Mouse (Mus musculus): ENCODE measurements at regions not wholly inside any gene's neighbourhood (a gene's known extent, or its start where the extent isn't known, plus 50 kb on each side); places are given as distances from the start of the nearest gene placed in this dataset.

DNA sequence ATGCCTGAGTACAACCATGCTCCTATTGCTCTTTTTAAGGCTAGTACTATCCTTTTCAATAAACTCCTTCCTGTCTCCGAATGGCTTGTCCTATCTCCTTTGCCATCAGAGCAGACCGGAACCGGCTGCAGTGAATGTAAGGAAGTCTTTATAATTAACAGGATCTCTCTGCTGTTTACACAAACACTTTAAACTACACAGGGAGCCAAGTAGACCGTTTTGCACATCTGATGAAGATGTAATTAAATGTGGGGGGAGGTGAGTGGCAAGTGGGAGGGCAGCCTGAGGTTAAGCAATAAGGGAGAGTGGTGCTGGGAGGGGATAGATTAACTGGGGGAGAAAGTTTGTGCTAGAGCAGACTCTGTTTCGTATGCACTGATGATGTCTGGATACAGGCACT lies 561.9 kb downstream of the Dhx35 start:
- DNase-seq (ENCODE audit: low spot score): no peak

DNA sequence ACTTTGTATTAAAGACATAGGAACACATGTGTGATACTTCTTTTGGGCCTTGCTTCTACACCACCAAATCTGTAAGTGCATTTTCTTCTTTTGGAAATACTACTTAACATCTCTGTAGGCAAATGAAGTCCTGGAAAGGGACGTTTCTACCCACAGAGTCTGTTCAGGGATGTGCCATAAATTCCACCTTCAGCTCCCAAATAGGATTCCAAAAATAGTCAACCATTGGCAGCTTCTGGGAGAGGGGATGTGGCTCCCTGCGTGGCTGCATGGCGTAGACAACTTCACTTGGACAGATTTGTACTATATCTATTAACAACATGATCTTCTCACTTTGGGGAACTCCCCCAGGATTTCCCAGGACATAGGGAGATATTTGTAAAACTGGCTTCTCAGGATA lies 566.8 kb downstream of the Dhx35 start:
- DNase-seq (ENCODE audit: low spot score): no peak

DNA sequence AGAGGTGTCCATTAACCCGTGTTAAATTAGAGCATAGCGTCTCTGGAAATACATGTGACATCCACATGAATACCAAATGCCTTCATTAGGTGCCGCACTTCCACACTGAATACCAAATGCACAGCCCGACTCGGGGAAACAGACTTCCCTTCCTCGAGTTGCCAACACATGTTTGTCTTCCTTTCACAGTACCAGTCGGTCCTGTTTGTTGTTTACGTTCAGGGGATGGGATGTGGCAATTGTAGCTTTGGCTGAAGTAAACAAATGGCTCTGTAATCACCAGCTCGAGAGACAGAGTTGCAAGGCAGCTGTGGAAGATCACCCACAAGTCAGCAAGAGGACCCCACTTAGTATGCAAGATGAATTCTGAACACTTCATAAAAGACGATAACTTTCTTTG lies 598.3 kb downstream of the Dhx35 start:
- DNase-seq (ENCODE audit: low spot score): no peak

DNA sequence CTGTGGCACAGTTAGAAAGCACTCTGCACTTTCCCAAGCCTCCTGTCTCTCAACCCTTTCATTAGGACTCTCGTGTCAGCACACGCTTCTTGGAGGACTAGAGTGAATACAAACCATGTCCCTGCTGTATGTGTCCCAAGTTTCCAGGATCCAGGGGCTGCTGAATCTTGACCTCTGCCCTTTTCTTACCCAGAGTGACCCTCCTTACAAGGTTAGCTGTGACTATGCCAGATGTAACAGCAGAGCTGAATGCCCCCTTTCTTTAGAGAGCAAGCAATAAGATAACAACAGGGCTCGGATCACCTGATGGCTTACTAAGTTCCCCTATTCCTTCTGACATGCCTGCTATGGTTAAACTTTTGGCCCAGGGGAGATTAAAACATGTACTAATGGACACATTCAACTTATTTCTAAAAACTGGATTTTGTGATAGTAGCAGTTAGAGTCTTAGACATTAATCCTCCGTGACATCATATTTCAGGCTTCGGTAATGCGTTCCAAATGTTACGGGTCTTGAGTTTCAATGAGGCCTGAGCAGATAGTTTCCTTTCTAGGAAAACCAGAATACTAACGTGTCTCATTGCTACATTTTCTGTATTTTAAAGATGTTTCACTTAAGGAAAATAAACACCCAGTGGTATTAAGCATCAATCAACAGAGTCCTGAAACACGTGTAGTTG lies 607.0 kb downstream of the Dhx35 start:
- no peak for DNase-seq (ENCODE audit: low spot score)

DNA sequence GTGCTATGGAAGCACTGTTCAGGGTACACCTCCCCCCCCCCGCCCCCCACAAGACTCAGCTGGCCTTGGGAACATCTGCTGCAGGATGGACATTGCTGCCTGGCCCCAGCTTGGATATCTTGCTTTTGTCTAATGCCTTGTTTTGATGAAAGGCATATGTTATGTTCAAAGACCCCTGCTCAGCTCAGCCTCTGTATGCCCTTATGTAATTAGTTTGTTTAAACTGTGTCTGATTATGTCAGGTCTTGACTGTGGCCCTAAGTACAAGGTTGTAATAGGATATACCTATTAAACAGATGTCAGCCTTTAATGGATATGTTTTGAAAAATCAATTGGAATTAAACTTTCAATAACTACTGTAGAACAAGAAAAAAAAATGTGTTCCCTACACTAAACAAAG lies 610.3 kb downstream of the Dhx35 start:
- no peak for DNase-seq (ENCODE audit: low spot score)

DNA sequence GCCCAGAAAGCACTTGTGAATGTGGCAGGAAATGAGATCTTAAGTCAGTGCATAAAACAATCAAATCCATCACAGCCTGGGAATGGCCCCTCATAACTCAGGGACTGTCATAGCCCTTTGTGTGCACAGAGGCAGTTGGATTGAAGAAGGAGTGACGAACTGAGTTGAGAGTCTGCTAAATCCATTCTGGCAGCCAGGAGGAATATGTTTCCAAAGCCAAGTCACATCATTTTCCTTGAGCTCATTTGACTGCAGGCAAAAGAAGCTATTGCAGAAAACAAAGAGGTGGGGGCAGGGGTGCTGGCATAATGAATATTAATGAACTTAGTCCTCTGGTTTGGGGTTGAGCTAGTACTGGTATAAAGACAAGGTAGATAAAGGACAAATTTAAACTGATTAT lies 620.0 kb downstream of the Dhx35 start:
- DNase-seq (ENCODE audit: low spot score): no peak

DNA sequence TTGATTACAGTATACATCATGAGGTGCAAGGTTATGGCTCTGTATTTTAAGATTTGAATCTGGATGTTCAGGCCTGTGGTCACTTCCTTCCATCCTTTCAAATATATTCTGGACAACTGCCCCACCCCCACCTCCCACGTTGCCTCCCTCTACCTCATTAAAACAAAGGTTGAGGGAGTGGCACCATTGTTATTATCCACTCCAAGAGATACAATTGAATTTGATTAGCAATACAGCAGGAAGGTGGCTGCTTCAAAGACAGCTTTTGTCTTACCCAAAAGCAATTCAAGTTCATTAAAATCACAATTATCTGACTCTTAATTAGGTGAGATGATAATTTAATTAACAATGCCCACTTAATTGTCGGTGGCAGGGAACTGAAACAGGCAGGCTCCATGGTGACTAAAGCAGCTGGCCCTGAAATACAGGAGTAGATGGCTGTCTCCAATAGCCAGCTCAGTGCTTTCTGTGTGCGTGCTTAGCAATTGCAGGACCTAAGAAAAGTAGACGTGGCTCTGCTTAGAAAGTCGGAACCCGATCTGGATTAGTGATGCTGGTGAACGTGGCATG lies 623.8 kb downstream of the Dhx35 start:
- no peak for DNase-seq (ENCODE audit: low spot score)

DNA sequence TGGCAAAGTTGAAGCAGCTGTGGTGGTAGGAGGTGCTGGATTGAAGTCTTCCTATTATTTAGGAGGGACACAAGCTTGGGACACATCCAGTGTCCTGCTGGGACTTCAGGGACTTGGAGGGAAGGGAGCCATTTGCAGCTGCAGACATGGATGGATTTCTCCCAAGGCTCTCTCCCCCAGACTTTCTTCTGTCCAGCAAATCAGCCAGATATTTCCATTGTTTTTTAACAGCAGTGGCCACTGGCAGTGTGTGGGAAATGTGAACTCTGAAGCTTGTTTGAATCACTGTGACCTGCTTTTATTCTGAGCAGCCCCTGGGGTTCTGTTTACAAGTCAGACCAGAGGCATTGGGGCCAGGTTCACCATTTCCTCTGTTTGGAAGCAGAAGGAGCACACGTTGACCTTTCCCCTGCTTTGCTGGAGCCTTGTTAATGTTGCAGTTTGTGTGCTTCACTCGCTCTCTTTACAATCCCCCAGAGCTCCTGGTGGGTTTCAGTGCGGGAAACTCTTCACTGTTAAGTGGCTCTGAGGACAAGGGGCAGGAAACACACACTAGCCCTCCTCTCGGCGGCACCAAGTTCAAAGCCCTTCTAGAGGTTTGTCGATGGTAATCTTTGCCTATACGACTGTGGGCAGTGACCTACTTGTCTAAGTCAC lies 627.8 kb downstream of the Dhx35 start:
- peak; percentile 9 for DNase-seq (ENCODE audit: low spot score)

DNA sequence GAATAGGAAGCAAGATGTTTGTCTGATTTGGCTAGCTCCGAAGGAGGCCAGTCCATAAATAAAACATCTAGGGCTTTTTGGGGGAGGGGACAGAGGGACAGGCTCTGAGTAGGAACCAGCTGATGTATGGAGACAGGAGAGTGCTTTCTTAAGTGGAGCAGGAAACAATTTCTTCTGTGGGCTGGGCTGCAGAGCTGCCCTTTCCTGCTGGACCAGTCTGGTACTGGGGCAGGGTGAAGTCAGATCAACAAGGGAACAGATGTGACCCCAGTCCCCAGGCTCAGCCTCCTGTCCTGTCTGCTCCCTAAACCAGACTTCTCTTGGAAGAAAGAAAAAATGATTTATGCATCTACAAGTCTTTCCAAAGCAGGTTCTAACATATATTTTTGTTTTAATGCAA lies 633.6 kb downstream of the Dhx35 start:
- DNase-seq (ENCODE audit: low spot score): no peak

DNA sequence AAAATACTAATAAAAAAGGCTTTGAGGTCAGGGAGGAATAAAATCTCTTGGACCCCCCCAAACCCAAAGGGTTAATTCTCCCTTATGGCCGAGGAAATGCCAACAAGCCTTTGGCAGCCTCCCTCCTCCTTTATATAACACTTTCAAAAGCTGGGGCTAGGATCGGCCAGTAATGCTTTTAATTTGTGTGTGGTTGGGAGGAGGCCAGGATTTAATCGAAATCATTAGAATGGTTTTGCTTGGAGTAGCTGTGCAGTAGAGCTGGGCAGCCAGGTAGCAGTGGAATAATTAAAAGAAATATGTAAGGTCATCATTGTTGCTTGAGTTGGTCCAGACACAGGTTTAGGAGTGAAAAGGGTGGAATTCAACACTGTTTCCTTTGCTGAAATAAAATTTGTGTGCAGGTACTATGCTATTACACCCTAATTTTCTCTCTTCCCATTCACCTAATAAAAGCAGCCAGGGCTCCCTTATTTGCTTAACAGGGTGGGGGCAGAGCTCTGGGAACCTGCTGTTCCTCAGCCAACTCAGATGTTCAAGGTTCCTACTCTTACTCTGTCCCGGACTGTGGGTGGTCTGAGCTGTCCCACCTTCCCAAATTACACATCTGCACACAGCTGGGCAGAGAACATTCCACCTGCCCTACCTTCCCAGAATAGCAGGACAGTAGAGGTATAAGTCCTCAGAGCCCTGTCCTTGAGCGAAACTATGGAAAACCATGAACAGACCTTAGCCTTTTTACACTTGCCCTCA lies 636.1 kb downstream of the Dhx35 start:
- no peak for DNase-seq (ENCODE audit: low spot score)

DNA sequence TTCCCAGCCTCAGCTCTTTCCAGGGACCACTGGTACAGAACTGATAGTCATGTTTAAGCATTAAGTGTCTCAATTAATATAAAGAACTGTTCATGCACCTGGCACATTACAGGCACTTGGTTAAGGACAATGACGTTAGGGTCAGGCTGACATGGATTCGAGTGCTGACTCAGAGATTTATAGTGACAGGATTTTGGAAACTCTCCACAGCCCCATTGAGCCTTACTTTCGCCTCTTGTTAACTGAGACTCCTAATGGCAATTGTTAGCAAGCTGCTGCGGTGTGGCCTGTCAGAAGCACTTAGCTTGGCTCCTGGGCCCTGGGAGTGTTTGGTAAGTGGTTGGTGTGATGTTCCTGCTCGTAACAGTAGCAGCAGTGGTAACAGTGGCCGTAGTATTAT lies 644.4 kb downstream of the Dhx35 start:
- no peak for DNase-seq (ENCODE audit: low spot score)

DNA sequence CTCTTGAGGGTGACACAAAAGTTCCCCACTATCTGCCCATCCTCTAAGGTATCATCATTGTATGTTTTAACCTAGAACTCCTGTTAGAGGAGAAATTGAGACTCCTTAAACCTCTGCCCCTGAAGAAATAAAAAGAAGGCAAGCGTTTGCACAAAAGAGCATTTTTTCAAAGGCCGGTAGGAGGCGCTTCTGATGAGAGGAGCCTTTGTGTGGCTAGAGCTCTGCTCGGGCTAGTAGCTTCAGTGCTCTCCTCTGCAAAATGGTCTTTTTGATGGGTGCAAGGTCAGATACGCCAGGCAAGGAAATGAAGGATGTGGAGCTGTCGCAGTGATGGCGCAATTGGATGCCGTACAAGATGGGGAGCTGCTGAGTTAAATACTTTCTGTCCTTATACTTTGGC lies 649.0 kb downstream of the Dhx35 start:
- DNase-seq (ENCODE audit: low spot score): no peak

DNA sequence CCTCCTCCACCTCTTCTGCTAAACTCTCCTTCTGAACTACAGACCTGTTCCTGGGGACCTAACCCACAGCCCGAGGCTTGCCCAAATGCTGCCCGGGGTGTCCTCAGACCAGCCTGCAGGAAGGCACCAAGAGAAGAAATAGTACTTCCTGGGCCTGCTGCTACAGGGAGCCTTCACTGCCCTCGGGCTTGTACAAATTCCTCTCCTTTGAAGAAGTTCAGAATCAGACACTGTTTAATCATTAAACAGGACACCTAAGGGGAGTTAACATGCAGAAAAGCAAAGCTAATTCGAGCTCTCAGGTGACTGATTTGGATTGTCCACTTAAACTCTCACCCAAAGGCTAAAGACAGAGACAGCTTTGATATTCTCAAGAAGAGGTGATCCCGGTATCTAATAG lies 651.8 kb downstream of the Dhx35 start:
- peak; percentile 23 for DNase-seq (ENCODE audit: low spot score)

DNA sequence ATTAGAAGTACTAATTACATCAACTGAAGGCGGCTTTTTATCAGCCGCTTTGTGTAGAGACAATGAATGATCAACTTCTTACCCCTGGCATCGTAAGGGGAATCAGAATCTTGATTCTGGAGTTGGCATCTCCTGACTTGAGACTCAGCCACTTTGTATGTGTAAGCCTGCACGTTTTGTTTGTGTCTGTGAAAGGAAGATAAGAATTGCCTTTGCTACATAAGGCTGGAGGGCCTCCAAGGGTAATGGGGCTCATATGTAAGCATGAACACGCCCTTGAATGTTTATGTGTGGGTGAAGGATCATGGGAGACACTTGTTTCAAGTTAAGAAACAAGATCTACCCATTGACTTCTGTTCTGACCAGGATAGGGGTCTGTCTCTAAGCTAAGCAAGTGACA lies 652.3 kb downstream of the Dhx35 start:
- no peak for DNase-seq (ENCODE audit: low spot score)

DNA sequence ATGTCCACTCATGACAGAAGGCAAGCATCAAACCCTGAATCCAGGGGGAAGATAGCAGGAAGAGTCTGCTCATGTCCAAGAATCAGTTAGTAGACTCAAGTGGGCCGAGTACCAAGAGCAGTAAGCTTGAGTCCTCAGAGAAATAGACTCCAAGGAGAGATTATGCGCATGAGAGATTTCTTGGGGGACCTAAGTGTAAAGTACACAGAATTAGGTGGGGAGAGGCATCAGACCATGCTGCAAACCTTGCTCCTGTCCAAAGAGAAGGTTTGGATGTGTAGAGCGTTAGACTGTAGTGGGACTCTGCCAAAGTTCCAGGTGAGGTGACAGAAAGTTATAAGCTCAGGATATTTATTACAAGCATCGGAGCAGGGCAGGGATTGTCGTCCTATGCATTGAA lies 654.4 kb downstream of the Dhx35 start:
- no peak for DNase-seq (ENCODE audit: low spot score)

DNA sequence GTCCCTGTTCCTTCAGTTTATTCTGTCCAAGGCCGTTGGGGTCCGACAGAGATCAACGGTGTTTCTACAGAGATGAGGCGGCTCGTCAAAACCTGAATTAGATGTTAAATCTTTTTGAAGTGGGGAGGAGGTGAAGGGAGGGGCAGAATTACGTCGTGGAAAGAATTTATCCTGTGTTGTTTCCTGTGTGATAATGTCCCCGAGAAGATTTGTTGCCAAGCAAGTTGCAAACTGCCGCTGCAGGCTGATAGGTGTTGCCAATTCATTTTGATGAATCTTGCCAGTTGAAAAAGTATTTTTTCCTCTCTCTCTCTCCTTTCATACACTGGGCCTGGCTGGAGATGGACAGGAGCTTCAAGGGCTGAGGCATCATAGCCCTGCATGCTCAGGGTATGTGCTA lies 656.8 kb downstream of the Dhx35 start:
- DNase-seq (ENCODE audit: low spot score): no peak

DNA sequence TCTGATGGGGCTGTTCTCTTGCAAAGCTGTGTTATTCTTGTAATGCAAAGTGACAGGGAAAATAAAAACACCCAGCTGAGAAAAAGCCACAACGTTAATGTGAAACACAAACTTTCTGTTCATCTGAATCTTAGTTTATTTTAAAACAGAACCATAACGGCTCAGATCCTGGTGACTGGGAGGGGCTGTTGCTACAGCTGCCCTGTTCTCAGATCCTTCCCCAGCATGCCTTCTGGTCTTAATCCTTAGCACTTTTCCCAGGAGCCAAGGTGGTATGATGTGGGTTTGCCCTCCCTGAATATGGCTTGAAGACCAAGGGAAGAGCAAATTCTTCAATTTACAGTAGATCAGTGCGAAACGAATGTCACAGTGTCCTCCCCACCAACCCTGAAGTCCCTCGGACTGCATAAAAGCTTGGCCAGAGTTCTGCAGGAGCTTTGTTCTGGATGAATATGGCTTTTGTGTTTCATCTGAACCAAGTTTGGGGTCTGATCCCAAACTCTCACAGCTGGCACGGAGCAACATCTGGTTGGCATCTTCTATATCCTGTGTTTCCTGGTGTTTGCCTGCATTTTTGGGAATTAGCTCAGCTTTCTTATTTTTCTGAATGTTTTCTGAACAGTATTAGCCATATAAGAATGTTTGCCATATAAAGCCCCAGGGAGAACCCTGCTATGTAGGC lies 686.9 kb downstream of the Dhx35 start:
- no peak for DNase-seq (ENCODE audit: low spot score)

DNA sequence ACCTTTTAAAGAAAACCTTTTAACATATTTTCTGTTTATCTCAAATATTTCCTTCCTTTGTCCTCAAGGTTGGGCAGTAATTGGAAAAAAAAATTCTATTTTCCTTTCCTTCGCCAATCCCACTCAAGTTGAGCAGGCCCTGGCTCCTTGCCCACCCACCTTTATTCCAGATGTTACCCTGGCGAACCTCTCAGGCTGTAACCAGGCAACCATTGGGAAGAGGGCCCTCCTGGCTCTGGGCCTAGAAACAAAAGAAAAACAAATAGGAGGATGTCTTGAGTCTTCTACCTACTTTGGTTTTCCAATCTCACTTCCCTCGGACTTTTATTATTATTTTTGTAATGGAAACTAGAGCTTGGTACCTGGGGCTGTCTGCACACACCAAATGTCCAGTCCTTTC lies 696.5 kb downstream of the Dhx35 start:
- DNase-seq (ENCODE audit: low spot score): no peak

DNA sequence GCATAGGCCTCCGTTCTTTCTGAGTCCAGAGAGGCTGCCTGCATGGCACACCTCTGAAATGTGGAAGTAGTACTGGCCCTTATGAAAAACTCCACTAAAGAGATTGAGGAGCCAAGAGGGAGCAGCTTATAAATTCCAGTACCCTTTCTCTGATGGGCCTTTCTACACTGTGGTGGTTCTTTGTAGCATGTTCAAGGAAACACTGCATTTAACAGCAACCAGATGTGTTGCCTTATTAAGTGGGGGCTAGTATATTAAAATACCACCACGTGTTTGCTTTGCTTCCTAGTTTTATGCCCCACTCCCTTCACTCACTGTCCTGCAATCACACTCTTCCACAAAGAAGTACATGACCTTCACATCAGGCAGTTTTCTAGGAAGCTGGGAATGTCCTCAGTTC lies 704.1 kb downstream of the Dhx35 start:
- no peak for DNase-seq (ENCODE audit: low spot score)

DNA sequence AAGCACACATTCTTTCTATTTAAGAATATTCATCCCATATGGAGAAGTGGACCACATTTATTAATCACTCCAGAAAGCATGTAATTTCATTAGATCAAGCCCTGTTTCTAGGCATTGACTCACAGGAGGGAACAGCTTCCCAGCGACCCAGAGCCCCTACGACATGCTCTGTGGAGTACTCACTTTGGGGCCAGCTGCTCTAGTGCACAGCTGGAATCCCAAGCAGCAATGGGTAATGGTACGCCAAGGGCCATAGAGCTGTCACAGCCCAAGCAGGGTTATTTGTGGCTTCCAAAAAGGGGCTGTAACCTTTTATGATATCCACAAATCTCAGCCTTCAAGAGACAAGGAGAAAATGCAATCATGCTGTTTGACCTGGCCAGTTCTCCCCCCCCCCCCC lies 706.4 kb downstream of the Dhx35 start:
- no peak for DNase-seq (ENCODE audit: low spot score)

DNA sequence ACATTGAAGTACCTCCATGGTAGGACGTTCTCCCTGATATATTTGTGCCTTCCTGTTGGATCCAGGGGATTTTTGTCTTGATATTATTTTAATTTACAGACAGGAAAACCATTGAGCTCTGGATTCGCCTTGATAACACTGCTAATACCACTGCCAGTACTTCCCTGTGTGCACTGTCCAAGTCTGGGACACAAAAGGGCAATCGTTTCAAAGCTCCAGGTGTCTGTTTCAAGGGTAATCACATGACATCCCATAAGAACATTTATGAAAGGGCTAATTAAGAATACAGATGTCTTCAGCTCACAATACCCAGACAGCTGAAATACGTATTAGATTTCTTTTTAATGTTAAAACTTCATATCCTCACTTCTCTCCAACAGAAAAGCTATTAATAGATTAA lies 724.5 kb downstream of the Dhx35 start:
- DNase-seq (ENCODE audit: low spot score): no peak

DNA sequence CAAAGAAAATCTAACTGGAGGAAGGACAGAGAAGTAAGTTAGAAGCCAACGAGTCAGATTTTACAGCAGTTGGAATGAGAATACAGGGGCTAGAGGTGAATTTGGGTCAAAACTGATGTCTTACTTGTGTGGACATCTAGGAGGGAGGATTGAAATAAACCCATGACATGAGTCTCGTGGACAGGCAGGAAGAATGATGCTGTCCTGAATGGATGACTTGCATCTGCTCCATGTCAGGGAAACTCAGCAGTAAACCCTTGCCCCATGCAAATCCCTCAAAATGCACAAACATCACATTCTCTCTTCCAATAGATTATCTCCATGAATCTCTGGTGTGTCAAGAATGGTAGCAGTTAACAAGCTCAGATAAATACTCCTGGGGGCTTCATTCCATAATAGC lies 729.1 kb downstream of the Dhx35 start:
- DNase-seq (ENCODE audit: low spot score): no peak

DNA sequence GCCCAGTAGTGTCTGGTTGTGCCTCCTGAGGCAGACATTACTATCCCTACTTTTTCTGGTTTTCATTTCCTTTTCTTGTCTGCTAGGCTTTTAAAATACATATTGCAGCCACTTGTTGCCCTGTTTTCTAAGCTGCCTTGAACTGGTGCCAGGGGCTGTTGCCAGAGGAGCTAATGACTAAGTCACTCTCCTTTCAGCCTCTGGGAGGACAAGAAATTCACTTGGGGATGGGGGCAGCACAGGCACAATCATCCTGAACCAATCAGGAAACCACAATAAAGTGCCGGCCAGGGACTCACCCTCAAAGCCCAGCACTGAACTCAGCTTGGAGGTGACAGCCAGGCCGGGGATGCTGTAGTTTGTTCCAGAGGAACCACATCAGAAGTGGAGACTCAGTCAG lies 740.3 kb downstream of the Dhx35 start:
- DNase-seq (ENCODE audit: low spot score): no peak
